In the genomic region with DNA sequence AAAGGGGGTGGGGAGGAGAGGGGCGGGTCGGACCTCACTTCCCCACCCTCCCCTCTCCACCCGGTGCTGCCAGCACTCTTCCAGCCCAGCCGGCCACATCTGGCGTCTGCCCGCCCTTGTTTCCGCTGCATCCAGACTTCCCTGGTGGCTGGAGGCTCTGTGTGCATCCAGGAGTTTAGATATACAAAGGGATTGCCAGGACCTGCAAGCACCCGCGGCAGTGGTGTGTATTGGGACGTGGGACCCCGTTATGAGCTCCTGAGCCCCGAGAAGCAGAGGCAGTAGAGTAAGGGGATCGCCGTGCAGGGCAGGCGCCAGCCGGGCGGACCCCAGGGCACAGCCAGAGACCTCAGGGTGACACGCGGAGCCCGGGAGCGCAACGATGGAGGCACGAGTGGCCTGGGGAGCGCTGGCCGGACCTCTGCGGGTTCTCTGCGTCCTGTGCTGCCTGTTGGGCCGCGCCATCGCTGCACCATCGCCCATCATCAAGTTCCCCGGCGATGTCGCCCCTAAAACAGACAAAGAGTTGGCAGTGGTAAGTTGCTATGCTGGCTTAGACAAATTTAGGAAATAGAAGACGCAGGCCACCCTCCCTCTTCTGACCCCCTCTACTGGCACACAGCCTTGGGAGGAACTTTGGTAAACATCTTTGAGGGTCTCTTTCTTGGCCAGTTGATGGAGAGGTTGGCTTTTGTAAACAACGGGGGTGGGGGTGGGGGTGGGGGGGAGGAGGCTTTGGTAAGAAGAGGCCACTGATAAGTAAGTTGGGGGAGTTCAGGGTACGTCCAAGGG, we compare ENCODE assay signal across 8 mouse cellular contexts. TPM values are rescaled to one million over a fixed set of nuclear protein-coding genes. Genes with fewer than 3 reads are reported as not detected.
A peak's percentile ranks its signal among the peaks of the same experiment; 100 is the strongest.
DNase-seq lines count a peak whose midpoint lies in the region; ATAC-seq and TF ChIP-seq lines count a peak whose summit lies in the region.

Gene Mmp2, plus strand, starts transcription at position 49 of the 792 bp plus-strand sequence.

- peak; percentile 67 for DNase-seq in ES-CJ7 (ENCODE audit: low read depth, low spot score)
- DNase-seq in gonadal fat pad, adult 2 months (ENCODE audit: low read depth): no peak
- DNase-seq in lung, postnatal 0 days (ENCODE audit: low spot score): peak; percentile 54
- DNase-seq in cerebellum, postnatal 36 days: no peak

- H3K4me1 ChIP-seq in intestine, embryonic 15.5 days (replicated peaks): peaks cover 4% of the 10 kb centered on the region; the same call in 1 of the 2 replicates
- no peaks in the 10 kb centered on the region for H3K4me1 ChIP-seq in lung, postnatal 0 days (ENCODE audit: insufficient read depth, low read depth, low read length)
- H3K4me1 ChIP-seq in stomach, embryonic 15.5 days: peaks cover 13% of the 10 kb centered on the region; the same call in 1 of the 2 replicates

- H3K4me3 ChIP-seq in intestine, embryonic 15.5 days (replicated peaks): peak within 1 kb of the TSS; percentile 51
- H3K4me3 ChIP-seq in lung, postnatal 0 days (ENCODE audit: low read depth, low read length): peak within 1 kb of the TSS; percentile 39
- peak within 1 kb of the TSS; percentile 50 for H3K4me3 ChIP-seq in stomach, embryonic 15.5 days (replicated peaks)

- H3K9ac ChIP-seq in intestine, embryonic 15.5 days: peak within 1 kb of the TSS; percentile 60
- H3K9ac ChIP-seq in lung, postnatal 0 days (replicated peaks; ENCODE audit: low read depth): no peak within 1 kb of the TSS; the same call in 1 of the 2 replicates
- 0 out of 2 replicates have a peak within 1 kb of the TSS, but pooled peaks have one; percentile 32 for H3K9ac ChIP-seq in stomach, embryonic 15.5 days

- H3K4me2 ChIP-seq in intestine, embryonic 15.5 days (replicated peaks): peak within 1 kb of the TSS; percentile 70
- H3K4me2 ChIP-seq in lung, postnatal 0 days (replicated peaks; ENCODE audit: low read depth, low read length): peak within 1 kb of the TSS; percentile 57
- H3K4me2 ChIP-seq in stomach, embryonic 15.5 days: peak within 1 kb of the TSS; percentile 63

- no peak for TF ChIP-seq EP300 in lung, postnatal 0 days (IDR thresholded peaks at IDR 0.05)

- H3K9me3 ChIP-seq in intestine, embryonic 15.5 days: no peaks in the 10 kb centered on the region
- no peaks in the 10 kb centered on the region for H3K9me3 ChIP-seq in lung, postnatal 0 days (ENCODE audit: low read length)
- H3K9me3 ChIP-seq in stomach, embryonic 15.5 days: no peaks in the 10 kb centered on the region

- H3K27ac ChIP-seq in intestine, embryonic 15.5 days: peak within 1 kb of the TSS; percentile 95
- H3K27ac ChIP-seq in lung, postnatal 0 days (ENCODE audit: low read length): peak within 1 kb of the TSS; percentile 66
- H3K27ac ChIP-seq in stomach, embryonic 15.5 days: peak within 1 kb of the TSS; percentile 93

- 2% methylated on average over 37 of the region's 37 CpGs for WGBS in intestine, embryonic 15.5 days
- 2% methylated on average over 36 of the region's 37 CpGs for WGBS in lung, postnatal 0 days
- 1% methylated on average over 35 of the region's 37 CpGs for WGBS in stomach, embryonic 15.5 days

- TF ChIP-seq CTCF in lung, postnatal 0 days (IDR thresholded peaks at IDR 0.05): peak; percentile 25; the same call in 1 of the 2 replicates

- peaks cover 6% of the 10 kb centered on the region; the same call in 1 of the 2 replicates for H3K27me3 ChIP-seq in intestine, embryonic 15.5 days (replicated peaks)
- H3K27me3 ChIP-seq in lung, postnatal 0 days (replicated peaks; ENCODE audit: insufficient read depth, low read length): peaks cover 8% of the 10 kb centered on the region; the same call in 1 of the 2 replicates
- H3K27me3 ChIP-seq in stomach, embryonic 15.5 days (replicated peaks): no peaks in the 10 kb centered on the region

- ATAC-seq in common myeloid progenitor, adult 5-6 weeks (replicated peaks; ENCODE audit: low read depth, poor library complexity, severe bottlenecking): peak; percentile 58
- ATAC-seq in intestine, embryonic 15.5 days: peak; percentile 85
- peak; percentile 82 for ATAC-seq in lung, postnatal 0 days
- ATAC-seq in stomach, embryonic 15.5 days (ENCODE audit: insufficient read depth, low FRiP score, low read depth): peak; percentile 73; the same call in 1 of the 2 replicates
- no peak for ATAC-seq in erythroblast, adult 5-6 weeks (replicated peaks; ENCODE audit: low FRiP score, poor library complexity, severe bottlenecking)

- H3K36me3 ChIP-seq in intestine, embryonic 15.5 days: no peaks in the 10 kb centered on the region
- no peaks in the 10 kb centered on the region for H3K36me3 ChIP-seq in lung, postnatal 0 days (ENCODE audit: insufficient read depth, low read length)
- no peaks in the 10 kb centered on the region for H3K36me3 ChIP-seq in stomach, embryonic 15.5 days

RNA-seq across cellular contexts. Expression of gene Mmp2, which starts in this region (rescaled TPM):
- total RNA-seq in common myeloid progenitor, adult 5-6 weeks (2017): 2.3 and 4.9 TPM in 2 replicates
- 51.3 and 53.6 TPM in 2 replicates for polyA plus RNA-seq in gonadal fat pad, adult 2 months (2012; rRNA removed)
- polyA plus RNA-seq in intestine, embryonic 15.5 days (2015; fragmentation: Nextera tagmentation; extraction: Ambion mirVana): 150 and 159 TPM in 2 replicates
- polyA plus RNA-seq in lung, postnatal 0 days (2015; fragmentation: Nextera tagmentation; extraction: Ambion mirVana): 161 and 195 TPM in 2 replicates
- 159 and 169 TPM in 2 replicates for polyA plus RNA-seq in stomach, embryonic 15.5 days (2015; fragmentation: Nextera tagmentation; extraction: Ambion mirVana)
- not detected in 2 replicates for total RNA-seq in erythroblast, adult 5-6 weeks (2015; ENCODE audit: low replicate concordance)
- 1.1 TPM in 1 of 2 replicates, not detected in the other for total RNA-seq in erythroblast, adult 5-6 weeks (2017; ENCODE audit: low replicate concordance)

Comparison
In these comparisons a context has a peak if more than half of its experiments do, and no peak if none do; other contexts are left out.
1. DNase-seq: peak in ES-CJ7 (single experiment) and lung, postnatal 0 days (single experiment); none in gonadal fat pad, adult 2 months (single experiment) and cerebellum, postnatal 36 days (0 of 2).
2. Peak in every context shown above with its lines, with median percentiles within 50 percentile points of each other: H3K27ac ChIP-seq, H3K4me2 ChIP-seq and H3K4me3 ChIP-seq.